Mouse (Mus musculus) kidney, adult 8-10 months (tissue): ENCODE measurements at regions not wholly inside any gene's neighbourhood (a gene's known extent, or its start where the extent isn't known, plus 50 kb on each side); places are given as distances from the start of the nearest gene placed in this dataset.

Experiments used
- DNase-seq, 2 experiments: peaks; one replicate each; pipeline ENCODE4 v3.0.0; 2022

- DNase-seq, result no peak
Measured at GRCm38 (mm10) chr13:55953426-55953825, 117.4 kb upstream of the Pitx1 start.

- no peak for DNase-seq
Measured at GRCm38 (mm10) chr13:55950773-55951172, 114.8 kb upstream of the Pitx1 start.

GRCm38 (mm10) chr13:55948591-55948990 lies 112.6 kb upstream of the Pitx1 start:
- DNase-seq, result no peak

GRCm38 (mm10) chr13:55948144-55948543 lies 112.2 kb upstream of the Pitx1 start:
- DNase-seq, result no peak

GRCm38 (mm10) chr13:55937417-55937816 lies 101.4 kb upstream of the Pitx1 start:
- no peak for DNase-seq

GRCm38 (mm10) chr13:55937000-55937399 lies 101.0 kb upstream of the Pitx1 start:
- no peak for DNase-seq

- DNase-seq, result no peak
Measured at GRCm38 (mm10) chr13:55930637-55931036, 94.6 kb upstream of the Pitx1 start.

- no peak for DNase-seq
Measured at GRCm38 (mm10) chr13:55929814-55930213, 93.8 kb upstream of the Pitx1 start.

GRCm38 (mm10) chr13:55923505-55924136 lies 87.6 kb upstream of the Pitx1 start:
- DNase-seq, result no peak

GRCm38 (mm10) chr13:55917316-55917715 lies 81.3 kb upstream of the Pitx1 start:
- DNase-seq, result no peak

- DNase-seq, result peak; percentile 75 to 79
Measured at GRCm38 (mm10) chr13:55912271-55912711, 76.3 kb upstream of the Pitx1 start.

GRCm38 (mm10) chr13:55909941-55910340 lies 73.9 kb upstream of the Pitx1 start:
- DNase-seq, result no peak

GRCm38 (mm10) chr13:55904884-55905283 lies 68.9 kb upstream of the Pitx1 start:
- no peak for DNase-seq

GRCm38 (mm10) chr13:55902255-55902654 lies 66.3 kb upstream of the Pitx1 start:
- no peak for DNase-seq

GRCm38 (mm10) chr13:55900190-55900526 lies 64.2 kb upstream of the Pitx1 start:
- DNase-seq, result no peak

GRCm38 (mm10) chr13:55899501-55900189 lies 63.7 kb upstream of the Pitx1 start:
- no peak for DNase-seq

GRCm38 (mm10) chr13:55898999-55899398 lies 63.0 kb upstream of the Pitx1 start:
- DNase-seq, result no peak

GRCm38 (mm10) chr13:55898257-55898950 lies 62.4 kb upstream of the Pitx1 start:
- no peak for DNase-seq

GRCm38 (mm10) chr13:55895505-55895904 lies 59.5 kb upstream of the Pitx1 start:
- DNase-seq, result no peak

- no peak for DNase-seq
Measured at GRCm38 (mm10) chr13:55893154-55894018, 57.4 kb upstream of the Pitx1 start.

GRCm38 (mm10) chr13:55892250-55892649 lies 56.3 kb upstream of the Pitx1 start:
- no peak for DNase-seq

- no peak for DNase-seq
Measured at GRCm38 (mm10) chr13:55887099-55887736, 51.2 kb upstream of the Pitx1 start.
